Mouse (Mus musculus): ENCODE results near the gene Spata25.
A peak's percentile ranks its signal among the peaks of the same experiment; 100 is the strongest.
"Not testable (repeated sequence)": the region's sequence is repeated elsewhere in the genome, so short reads cannot be mapped to it uniquely, and the experiment has no call there.

The Spata25 gene

GRCm38 (mm10) chr2:164855572-164855971 lies 27.2 kb upstream of the Spata25 start:
- not testable (repeated sequence) for DNase-seq (ENCODE audit: low spot score)

DNA sequence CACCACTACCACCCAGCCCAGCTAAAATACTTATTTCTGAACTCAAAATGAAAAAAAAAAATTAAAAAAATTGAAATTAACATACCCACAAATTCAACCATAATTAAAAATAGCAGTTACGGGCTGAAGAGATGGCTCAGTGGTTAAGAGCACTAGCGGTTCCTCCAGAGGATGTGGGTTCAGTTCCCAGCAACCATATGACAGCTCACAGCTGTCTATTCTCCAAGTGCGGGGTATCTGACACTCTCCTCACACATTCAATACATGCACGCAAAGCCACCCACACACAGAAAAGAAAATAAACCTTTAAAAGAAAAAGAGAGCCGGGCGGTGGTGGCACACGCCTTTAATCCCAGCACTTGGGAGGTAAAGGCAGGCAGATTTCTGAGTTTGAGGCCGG lies 21.7 kb upstream of the Spata25 start:
- no peak for DNase-seq (ENCODE audit: low spot score)

- DNase-seq (ENCODE audit: low spot score), result no peak
These were observed 17.4 kb upstream of the Spata25 start for GRCm38 (mm10) chr2:164845782-164846181.

DNA sequence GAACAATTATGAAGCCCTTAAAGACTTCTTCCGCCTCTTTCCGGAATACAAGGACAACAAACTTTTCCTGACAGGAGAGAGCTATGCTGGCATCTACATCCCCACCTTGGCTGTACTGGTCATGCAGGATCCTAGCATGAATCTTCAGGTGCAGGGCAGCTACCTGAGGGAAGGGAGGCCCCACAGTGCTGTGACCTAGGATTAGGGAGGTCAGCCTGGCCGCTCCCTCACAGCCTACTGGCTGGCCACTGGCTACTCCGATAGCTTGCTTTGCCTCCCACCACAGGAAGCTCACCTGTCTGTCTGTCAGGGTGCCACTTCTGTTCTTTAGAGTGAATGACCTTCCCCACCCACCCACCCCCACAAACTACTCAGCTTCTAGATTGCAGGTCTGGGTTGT lies 6.8 kb upstream of the Spata25 start:
- DNase-seq (ENCODE audit: low spot score), result no peak

GRCm38 (mm10) chr2:164834531-164834930 lies 6.2 kb upstream of the Spata25 start:
- no peak for DNase-seq (ENCODE audit: low spot score)

DNA sequence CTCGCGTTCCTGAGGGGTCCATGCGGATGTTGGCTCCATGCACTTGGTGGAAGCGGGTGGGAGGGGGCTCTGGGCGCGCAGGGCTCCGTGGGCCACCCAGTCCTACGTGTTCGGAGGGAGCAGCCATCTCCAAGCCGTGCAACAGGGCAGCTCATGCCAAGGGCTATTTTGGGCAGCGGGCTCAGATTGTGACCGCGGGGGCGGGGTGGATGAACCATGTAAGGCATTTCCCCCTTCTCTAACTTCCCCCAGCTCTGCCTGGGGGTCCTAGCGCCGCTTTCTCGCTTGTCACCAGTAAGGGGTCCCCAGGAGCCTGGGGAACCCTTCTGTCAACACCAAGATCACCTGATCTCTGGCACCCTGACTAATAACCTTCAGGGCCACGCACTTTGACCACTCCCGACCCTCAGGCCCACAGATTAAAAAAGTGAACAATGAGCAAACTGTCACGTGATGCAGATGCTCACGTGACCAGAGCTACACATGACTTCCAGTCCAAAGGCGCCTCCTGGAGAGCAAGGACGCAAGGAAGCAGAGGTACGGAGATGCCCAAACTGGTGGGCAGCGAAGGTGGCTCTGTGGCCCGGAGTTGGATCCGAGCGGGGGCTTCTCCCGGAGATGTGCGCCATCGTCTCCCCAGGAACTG lies 5.1 kb upstream of the Spata25 start, which contains the start of gene Neurl2:
TSS of gene Neurl2 (minus strand) at position 143 of the 646 bp plus-strand sequence.
- DNase-seq (ENCODE audit: low spot score), result peak; percentile 87

- peak; percentile 66 for DNase-seq (ENCODE audit: low spot score)
These were observed 4.5 kb upstream of the Spata25 start, which contains the start of gene Ctsa for GRCm38 (mm10) chr2:164832748-164833301. TSS of gene Ctsa (plus strand) at chr2:164832873.

DNA sequence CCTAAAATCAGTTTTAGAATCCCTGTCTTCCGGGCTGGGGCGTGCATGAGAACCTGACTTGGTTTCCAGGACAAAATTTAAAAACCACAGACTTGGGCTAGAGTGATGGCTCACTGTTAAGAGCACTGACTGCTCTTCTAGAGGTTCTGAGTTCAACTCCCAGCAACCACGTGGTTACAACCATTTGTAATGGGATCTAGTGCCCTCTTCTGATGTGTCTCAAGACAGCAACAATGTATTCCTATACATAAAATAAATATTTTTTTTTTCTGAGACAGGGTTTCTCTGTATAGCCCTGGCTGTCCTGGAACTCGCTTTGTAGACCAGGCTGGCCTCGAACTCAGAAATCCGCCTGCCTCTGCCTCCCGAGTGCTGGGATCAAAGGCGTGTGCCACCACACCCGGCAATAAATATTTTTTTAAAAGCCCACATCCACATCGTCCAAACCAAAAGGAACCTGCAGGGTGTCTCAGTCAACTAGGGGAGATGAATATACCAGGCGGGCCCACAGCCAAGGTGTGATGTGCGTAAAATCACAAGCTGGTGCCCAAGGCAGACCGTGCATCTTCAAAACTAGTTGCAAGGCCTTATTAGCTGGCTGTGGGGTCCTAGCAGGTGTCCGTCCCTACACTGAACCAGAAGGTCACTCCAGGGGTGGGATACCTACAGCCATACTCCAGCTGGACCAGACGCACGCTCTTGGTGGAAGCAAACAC lies 3.9 kb upstream of the Spata25 start:
- no peak for DNase-seq (ENCODE audit: low spot score)

DNA sequence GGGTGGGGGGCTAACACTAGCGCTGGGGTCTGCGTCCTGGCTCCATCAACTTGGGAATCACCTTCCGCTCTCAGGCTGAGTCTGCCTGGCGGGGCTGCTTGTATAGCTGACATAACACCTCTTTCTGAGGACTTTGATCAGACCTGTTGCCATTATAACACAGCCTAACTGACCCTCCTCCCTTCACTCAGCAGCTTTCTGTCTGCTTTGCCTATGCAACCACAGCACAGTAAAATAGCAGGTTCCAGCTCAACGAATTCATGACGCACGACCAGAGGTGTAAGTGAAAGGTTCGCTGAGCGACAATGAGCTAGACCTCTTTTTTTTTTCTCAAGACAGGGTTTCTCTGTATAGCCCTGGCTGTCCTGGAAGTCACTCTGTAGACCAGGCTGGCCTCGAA lies 2.7 kb upstream of the Spata25 start:
- DNase-seq (ENCODE audit: low spot score), result no peak

- DNase-seq (ENCODE audit: low spot score), result no peak
These were observed 753 bp upstream of the Spata25 start for GRCm38 (mm10) chr2:164829090-164829489.

DNA sequence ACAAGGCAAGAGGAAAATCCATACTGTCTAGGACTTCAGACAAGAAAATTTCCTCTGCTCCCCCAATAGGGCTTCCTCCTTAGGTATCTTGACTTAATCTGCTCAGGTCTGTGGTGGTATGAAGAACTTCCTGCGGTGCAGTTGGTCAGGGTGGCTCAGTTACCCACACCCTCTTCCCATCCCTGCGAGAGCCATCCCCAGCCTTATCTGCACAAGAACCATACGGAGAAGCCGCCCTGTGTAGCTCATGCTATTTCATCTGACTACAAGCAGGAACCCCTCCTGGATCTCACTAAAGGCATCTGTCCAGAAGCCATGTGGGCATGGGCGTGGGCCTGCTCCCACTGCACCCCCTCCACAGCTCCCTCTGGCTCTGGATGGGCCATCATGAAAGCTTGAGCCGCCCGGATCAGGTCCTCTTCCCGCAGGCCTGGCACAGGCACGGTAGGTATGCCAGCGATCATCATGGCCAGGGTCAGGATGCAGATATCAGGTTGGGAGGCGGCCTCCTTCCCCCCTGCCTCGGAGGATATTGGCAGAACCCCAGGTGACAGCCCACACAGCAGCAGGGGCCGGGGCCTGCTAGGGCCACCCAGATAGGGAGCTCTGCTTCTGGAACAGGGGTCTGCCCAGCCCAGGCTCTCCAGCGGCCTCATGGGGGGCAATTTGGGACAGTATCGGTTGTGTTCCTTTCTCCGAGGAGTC lies 1.0 kb downstream of the Spata25 start:
- no peak for DNase-seq (ENCODE audit: low spot score)

DNA sequence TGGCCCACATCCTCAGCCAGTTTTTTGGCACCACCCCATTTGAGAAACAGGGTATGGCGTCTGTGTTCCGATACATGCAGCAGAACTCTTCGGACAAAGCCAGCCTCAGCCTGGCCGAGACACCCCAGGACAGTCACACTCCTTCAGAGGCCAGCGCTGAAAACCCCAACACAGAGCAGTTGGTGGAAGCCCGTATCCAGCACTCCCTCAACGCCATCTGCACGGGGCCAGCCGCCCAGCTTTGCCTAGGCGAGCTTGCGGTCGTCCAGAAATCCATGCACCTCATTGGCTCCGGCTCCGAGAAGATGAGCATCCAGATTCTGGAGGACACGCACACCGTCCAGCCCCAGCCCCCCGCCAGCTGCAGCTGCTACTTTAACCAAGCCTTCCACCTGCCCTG lies 2.8 kb downstream of the Spata25 start:
- DNase-seq (ENCODE audit: low spot score), result no peak

DNA sequence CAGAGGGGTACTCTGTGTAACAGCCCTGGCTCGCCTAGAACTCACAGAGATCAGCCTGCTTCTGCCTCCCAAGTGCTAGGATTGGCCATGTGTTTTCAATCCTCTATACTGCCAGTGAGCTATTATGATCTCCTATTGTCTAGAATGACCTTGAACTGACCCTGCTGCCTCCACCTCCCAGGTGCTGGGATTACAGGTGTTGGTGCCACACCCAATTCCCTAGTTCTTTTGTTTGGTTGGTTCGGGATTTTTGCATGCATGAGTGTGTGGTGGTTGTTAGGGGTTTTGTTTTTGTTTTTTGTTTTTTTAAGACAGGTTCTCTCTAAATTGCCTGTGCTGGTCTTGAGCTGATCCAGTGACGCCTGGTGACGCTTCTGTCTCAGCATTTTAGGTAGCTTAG lies 4.4 kb downstream of the Spata25 start:
- DNase-seq (ENCODE audit: low spot score), result no peak

DNA sequence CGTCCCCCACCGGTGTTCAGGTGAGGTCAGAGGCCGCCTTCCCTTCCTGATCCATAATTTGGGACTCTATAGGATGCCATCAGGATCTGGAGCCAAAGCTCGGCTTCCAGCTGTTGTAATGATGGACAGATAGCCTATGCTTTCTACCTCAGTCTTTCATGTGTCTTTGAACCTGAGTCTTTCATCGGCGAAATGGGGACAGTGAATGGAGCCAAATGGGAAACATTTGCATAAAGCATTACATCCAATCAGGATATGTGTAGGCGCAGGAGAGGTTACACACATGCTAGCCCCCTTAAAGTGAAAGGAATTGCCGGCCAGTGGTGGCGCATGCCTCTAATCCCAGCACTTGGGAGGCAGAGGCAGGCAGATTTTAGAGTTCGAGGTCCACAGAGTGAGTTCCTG lies 5.2 kb downstream of the Spata25 start:
- no peak for DNase-seq (ENCODE audit: low spot score)

DNA sequence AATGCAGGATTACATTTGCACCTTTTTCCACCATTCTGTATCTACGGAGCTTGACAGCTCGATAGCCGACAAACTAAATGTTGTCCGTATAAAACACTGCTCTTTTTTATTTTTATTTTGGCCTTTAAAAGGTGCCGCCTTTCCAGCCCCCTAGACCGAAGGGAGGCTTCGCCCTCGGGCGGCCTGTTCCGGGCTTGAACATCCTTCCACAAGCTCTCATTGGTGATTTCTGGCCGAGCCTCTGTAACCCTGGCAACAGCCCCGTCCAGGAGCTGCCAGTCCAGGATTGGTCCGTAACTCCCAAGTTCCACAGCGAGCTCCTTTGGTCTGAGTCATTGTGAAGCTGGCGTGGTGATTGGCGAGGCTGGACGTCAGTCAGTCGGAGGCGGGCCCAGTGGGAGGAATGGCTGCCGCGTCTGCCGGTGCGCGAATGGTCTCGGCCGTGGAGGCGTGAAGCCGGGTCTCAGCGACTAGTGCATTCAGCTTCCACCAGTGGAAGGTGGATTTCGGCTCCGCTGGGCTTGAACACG lies 5.6 kb downstream of the Spata25 start, which contains the start of gene Zswim1:
TSS of gene Zswim1 (plus strand) at position 51 of the 530 bp plus-strand sequence.
- peak; percentile 100 for DNase-seq (ENCODE audit: low spot score)

DNA sequence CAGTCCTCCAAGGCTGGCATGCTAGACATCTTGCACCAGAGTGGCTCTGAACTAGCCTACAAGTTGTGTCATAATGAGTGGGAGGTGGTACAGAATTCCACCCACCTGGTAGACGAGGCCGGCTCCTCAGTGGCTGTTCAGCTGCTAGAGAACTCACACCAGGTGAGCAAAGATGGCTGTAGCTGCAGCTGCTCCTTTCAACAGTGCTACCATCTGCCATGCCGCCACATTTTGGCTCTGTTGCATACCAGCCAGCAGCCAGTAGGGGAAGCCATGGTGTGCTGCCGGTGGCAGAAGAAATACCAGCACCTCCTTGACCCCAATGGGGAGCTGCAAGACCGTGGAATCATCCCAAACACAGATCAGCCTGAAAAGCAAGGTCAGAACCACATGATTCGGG lies 7.3 kb downstream of the Spata25 start:
- no peak for DNase-seq (ENCODE audit: low spot score)

- no peak for DNase-seq (ENCODE audit: low spot score)
These were observed 10.6 kb downstream of the Spata25 start for GRCm38 (mm10) chr2:164817703-164818102.

DNA sequence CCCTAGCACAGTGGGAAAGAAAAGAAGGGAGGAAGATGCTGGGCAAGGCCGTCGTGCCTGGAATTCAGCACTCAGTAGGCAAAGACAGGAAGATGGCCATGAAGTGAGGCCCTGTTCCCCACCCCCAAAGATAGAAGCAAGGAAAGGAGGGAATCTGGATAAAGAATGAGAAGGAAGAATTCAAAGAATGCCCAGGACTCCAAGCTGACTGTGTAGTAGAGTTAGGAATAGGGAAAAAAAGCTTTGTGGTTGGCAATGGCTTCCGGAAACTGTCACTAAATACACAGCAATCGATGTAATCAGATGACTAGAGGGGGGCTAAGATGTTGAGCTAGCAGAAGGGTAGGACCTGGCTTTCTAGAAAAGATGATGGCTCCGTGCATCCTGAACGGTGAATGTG lies 11.1 kb downstream of the Spata25 start:
- DNase-seq (ENCODE audit: low spot score), result no peak

- no peak for DNase-seq (ENCODE audit: low spot score)
These were observed 12.5 kb downstream of the Spata25 start for GRCm38 (mm10) chr2:164815821-164816220.

DNA sequence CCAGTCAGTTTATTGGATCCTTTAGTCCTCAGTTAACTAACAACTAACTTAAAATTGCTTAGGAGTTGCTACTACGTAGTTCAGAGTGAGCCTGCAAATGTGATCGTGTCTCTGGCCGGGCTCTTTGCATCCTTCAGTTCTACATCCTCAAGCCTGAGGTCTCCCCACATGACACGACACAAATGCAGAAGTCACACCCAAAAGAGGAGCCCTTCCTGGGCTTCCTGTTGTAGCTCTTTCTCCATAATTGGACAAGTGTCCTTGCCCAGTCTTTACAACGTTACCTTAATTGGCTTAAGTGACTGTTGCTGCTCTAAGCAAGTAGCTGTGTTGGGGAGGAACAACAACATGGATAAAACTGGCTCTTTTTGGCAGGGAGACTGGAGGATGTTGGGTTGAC lies 13.0 kb downstream of the Spata25 start:
- no peak for DNase-seq (ENCODE audit: low spot score)

DNA sequence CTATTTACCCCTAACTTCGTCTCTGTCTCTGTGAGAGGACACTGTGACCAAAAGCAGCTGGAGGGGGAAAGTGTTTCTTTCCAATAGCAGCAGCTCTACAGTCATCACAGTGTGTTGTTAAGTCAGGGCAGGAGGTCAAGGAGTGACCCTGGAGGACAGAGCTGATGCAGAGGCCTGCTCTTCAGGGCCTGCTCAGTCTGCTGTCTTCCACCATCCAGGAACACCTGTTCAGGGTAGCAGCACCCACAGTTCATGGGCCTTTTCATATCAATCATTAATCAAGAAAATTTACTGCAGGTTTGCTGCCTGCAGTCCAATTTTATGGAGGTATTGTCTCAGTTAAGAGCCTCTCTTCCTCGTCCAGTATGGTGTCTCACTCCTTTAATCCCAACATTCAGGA lies 14.8 kb downstream of the Spata25 start:
- DNase-seq (ENCODE audit: low spot score), result no peak

GRCm38 (mm10) chr2:164806614-164807013 lies 21.7 kb downstream of the Spata25 start:
- DNase-seq (ENCODE audit: low spot score), result no peak

Data from ovary, postnatal 14 days (tissue).